Mouse (Mus musculus) brain, adult 10 weeks (tissue): ENCODE measurements around the gene Snai1. TPM values are rescaled to one million over a fixed set of nuclear protein-coding genes. Genes with fewer than 3 reads are reported as not detected.

ENCODE experiments used
- polyA plus RNA-seq: library from polyadenylated mRNA; stranded (reverse); fragments of 350-450 nt; fragmentation: Illumina TruSeq; extraction: RNeasy Lipid Tissue Mini Kit (QIAGEN cat#74804); gene quantifications from one replicate; pipeline ENCODE4 v1.2.3, GENCODE M21; 2015; ENCODE audit warnings: low read depth, low replicate concordance

The Snai1 gene
- polyA plus RNA-seq = 0.46 TPM

GRCm38 (mm10) chr2:167537476-167538297, at the start of gene Snai1:
TSS of gene Snai1 (plus strand) at chr2:167538195.

GRCm38 (mm10) chr2:167491757-167492708, 46.0 kb upstream of the Snai1 start, which contains the start of gene Rnf114:
TSS of gene Rnf114 (plus strand) at chr2:167492645.

GRCm38 (mm10) chr2:167492713-167493636, 45.0 kb upstream of the Snai1 start, which contains the start of gene Spata2:
TSS of gene Spata2 (minus strand) at chr2:167492887.

Other genes starting within 250 kb of the Snai1 start
- 27.7 TPM for gene B4galt5, start 189.0 kb upstream of the Snai1 start, polyA plus RNA-seq
- gene Slc9a8, start 116.5 kb upstream of the Snai1 start, polyA plus RNA-seq = 21.2 TPM
- gene Rnf114, start 45.5 kb upstream of the Snai1 start, polyA plus RNA-seq = 68.6 TPM
- gene Spata2, start 45.3 kb upstream of the Snai1 start, polyA plus RNA-seq = 39.0 TPM
- 250 TPM for gene Ube2v1, start 93.9 kb downstream of the Snai1 start, polyA plus RNA-seq
- gene Gm20431, start 123.3 kb downstream of the Snai1 start, polyA plus RNA-seq = 0.68 TPM
- 3.6 TPM for gene Cebpb, start 150.7 kb downstream of the Snai1 start, polyA plus RNA-seq
- gene Tmem189, start 151.6 kb downstream of the Snai1 start, polyA plus RNA-seq = 56.2 TPM